Mouse (Mus musculus): ENCODE data around the gene Mospd3.
A peak's percentile ranks its signal among the peaks of the same experiment; 100 is the strongest.

Mospd3 gene

DNA sequence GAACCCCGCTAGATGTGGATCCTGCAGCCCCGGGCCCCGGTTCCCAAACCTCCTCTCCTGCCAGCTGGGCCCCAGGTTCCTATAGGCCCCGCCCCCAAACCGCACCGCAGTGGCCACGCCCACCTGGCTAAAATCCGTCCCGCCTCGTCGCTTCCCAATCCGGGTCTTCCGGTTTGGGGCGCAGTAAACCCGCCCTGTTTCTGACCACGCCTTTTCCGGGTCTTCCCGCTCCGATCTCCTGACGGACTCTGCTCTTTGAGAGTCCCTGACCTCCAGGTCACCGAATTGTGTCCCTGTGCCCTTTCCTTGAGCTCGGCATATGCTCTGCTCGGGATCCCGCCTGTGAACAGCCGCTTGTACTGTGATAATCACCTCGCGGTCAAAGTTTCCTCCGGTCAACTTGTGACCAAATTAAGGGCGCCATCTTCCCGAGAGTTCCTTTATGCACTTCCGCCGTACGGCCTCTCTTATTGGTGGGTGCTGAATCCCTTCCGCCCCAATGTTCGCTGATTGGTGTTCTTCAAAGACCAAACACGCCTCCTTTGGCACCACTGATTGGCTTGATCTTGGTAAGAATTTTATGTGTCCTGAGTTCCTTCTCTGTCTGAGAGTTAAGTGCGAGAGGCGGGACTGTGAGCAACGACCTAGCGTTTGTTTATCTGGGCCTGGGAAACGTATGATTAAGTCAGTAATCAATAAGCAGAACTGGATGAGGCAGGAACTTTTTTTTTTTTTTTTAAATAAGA, at the start of gene Mospd3:
Mospd3 (minus strand) TSS at position 440 of the 746 bp plus-strand sequence.
- DNase-seq: peak; percentile 96 to 97

DNA sequence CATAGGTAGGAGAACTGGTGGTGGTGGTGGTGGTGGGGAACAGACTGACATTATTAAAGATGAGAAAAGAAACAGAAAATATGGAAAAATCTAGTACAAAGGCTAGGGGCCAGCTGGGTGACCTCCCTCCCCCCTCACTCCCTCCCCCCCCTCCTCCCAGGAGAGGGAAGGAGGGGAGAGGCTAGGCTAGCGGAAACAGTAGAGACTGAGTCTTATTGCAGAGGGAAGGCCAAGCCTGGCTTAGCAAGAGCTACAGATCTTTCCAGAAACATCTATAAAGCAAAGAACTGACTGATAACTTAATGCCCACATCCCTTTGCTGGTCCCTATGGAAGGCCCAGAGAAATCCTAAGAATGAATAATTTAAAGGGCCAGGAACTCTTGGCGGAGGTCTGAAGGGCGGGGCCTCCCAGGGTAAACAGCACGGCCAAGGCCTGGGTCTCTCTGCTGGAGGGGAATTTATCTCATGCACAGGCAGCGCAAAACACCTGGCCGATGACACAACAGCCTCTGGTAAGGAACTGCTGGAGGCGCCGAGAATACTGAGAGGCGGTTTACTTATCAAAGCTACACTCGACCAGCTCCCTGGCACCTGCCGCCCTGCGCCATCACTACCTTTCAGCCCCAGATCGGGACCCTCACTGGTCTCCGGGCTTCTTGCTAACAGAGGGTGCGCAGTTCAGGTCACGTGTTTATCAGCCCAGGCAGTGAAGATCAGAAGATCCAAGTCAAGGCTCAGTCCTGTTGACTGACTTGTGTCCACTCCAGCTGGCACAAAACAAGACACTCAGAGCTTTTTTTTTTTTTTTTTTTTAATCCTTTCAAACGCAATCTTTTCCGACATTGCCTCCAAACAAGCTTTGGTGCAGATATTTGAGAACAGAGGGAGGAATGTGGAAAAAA, 49.1 kb upstream of the Mospd3 start:
- peak in 1 of 2 experiments; percentile 15 for DNase-seq

DNA sequence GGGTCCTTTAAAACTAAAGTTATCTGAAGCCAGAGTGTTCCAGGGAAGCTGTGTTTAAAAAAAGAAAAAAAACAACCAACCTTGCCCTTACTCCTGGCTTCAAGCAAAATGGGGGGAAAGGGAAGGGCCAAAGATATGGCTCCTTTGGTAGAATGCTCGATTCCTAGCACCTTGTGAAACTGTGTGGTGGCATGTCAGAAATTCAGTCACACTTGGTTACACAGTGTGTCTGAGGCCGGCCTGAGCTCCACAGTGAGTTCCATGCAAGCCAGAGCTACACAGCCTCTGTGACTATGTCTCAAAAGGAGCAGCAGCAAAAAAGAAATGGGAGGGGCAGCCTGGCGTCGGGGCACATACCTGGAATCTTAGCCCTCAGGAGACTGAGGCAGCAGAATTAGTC, 48.4 kb upstream of the Mospd3 start:
- DNase-seq: no peak

DNA sequence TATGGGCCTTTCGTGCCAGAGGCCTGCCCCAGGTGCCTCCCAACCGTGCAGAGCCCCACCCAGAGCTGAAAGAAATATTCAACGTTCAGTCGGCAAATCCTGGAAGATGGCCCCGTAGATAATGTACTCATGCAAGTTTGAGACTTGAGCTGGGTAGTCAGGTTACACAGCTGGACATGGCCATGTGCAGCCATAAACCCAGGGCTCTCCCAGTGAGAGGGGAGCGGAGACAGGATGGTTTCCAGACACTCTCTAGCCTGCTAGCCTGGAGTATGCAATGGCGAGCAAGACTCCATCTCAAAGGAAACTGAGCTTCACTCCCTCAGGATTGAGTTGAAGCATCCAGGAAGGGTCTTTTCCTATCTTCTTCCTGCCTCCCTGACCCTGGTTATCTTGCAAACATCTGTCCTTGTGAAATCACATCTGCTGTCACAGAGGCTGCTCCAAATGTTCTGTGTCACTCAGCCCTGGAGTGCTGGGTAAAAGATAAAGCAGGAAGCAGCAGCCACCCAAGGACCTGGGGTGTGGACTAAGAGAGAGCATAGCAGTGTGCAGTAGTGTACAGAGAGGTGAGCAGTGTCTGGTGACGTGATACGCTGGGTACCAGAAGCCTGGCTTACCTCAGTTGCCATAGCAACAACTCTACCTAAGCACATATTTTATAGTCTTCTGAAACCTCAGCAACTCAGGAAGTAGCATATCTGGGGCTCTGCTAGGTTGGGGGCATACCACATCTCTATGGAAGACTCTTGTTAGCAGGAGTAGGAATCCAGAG, 47.2 kb upstream of the Mospd3 start:
- no peak for DNase-seq

DNA sequence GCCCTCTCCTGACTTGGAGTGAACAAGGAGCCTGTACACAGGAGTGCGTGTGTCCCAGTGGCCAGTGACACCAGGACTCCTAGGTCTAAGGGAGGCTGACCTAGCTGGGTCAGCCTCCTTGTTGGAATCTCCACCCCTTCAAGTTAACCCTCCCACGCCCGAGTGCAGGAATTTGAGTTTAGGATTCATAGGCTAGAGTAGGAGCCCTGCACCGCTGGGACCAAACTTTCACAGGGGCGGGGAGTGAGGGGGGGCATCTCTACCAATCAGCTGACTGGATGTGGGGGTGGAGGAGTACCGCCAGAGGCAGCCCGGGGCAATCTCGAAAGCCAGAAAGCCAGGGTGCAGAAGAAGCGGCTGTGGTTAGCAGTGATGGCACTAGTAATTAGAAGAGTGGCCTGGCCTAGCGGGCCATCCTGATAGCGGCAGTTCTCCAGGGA, 44.8 kb upstream of the Mospd3 start, which contains the start of gene Irs3:
Irs3 (minus strand) TSS at position 63 of the 440 bp plus-strand sequence.
- DNase-seq: no peak

DNA sequence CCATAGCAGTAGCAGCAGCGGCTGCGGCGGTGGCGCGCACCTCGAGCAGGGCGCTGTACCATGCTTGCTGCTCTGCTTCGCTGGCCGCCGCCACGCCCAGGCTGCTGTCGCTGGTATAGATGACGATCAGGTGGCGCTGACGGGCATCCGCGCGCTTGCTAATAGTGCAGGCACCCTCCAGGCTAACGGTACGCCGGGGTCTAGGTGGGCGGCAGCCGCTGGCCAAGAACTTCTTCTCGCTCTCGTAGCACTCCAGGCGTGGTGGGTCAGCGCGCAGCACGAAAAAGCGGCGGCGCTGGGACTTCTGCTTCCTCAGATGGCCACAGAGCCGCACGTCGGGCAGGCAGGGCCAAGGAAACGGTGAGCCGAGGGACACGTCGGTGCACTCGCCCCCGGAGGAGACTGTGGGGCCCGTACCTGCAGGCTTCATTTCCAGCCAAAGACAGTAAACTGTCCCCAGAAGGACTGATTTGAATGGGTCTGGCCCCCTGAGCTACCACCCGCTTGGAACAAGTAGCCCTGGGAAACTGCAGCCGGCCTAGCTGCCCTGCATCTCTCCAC, 44.3 kb upstream of the Mospd3 start:
- DNase-seq: peak in 1 of 2 experiments; percentile 18

DNA sequence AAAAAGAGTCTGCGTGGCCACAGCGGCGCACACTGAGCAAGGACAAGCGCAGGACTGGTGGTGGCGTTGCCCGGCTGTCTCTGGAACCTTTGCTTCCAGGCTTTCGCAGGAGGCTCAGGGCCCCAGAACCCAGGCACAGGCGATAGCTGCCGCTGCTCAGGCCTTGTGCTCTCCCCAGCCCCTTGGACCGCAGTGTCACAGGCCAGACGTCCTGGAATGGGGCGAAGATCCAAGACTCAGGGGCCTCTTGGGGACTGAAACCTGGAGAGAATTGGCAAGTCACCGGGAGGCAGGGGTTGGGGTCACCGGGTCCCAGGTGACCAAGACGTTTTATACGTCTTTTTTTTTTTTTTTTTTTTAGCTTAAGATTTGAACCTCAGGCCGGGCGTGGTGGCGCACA, 43.6 kb upstream of the Mospd3 start:
- peak in 1 of 2 experiments; percentile 8 for DNase-seq

DNA sequence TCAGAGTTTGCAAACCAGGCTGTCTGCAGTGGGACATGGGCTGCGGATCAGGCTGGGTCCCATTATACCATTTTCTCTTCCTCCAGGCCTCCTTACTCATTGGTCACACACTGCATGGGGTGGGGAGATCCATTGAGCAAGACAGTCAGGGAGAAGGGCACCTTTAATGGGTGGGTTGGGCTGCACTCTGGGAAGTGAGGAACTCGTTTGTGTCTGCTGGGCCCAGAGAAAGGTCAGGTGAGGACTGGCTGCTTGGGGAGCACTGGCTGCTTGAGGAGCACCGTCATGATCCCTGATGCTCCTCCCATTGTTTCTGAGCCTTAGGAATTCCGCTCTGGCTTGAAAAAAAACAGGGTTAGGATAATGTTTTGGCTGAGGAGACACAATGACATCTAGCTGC, 42.0 kb upstream of the Mospd3 start:
- DNase-seq: no peak

DNA sequence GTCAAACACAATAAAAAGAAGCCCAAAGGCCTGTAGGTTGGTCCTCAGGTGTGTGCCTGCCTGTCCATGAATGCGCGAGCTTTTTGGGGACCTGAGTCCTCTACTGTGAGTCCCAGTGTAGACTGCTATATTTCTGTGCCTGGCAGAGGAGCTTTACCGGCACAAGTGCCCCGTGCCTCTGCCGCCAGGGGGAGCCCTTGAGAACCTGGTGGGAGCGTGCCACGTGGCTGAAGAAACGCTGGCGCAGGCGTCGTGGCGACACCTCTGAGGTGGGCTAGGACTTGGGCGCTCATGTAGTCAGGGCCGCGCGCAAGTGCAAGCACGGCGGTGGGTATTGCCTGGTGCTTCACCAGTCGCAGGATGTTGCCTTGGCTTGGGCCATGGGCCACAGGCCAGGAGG, 40.2 kb upstream of the Mospd3 start, which contains the start of gene Sap25:
Sap25 (plus strand) TSS at position 281 of the 400 bp plus-strand sequence.
- DNase-seq: peak in 1 of 2 experiments; percentile 45

DNA sequence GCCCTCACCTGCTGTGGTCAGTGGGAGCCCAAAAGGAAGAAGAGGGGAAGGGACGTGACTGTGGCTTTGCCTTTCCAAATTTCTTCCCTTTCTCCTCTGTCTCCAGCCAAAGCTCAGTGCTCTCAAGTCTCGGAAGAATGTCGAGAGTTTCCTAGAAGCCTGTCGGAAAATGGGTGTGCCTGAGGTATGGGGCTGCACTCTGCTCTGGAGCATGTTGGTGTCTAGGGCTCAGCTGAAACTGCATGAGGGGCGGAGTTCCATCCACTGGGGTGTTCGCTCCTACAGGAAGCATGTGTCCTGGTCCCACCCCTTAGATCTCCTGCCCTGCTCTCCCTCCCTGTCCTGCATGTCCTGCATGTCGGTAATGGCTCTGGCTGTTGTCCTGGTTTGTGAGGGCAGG, 38.6 kb upstream of the Mospd3 start:
- no peak for DNase-seq

DNA sequence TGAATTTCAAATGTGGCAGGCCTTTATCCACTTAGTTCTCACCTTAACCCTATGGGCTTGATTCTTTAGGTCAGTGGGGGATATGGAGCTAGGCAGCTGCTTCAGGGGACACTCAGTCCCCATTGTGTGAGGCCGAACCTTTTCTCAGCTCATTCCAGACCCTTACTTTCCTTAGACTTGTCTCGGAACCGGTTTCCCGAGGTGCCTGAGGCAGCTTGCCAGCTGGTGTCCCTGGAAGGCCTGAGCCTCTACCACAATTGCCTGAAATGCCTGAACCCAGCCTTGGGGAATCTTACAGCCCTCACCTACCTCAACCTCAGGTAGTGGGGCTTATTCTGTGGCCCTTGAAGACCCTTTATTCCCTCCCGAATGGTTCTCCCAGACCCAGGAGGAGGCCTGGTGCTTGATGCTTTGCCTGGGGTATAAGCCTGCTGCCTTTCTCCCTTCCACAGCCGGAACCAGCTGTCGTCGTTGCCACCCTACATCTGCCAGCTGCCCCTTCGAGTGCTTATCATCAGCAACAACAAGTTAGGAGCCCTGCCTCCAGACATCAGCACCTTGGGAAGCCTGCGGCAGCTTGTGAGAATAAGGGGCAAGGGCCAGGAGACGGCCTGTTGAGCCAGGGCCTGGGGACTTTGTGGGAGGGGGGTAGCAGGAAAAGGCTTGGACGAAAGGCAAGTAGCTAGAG, 32.7 kb upstream of the Mospd3 start:
- no peak for DNase-seq

DNA sequence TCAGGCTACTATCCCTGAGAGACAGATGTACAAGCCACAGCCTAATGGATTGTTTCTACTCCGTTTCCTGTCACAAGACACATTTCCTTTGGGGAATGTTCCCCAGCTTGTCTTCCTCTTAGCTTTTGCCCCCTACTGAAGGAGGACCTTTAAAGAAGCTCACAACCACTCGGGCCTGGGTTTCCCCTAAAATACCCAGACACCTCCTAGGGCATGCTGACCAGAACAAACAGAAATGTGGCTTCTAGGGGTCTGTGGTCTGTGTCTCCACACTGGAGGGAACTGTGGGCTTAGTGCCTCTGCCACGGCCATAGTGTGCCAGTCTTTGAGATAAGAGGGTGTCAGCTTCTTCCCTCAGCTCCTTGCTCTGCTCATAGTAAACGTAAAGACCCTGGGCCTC, 30.7 kb upstream of the Mospd3 start:
- no peak for DNase-seq

DNA sequence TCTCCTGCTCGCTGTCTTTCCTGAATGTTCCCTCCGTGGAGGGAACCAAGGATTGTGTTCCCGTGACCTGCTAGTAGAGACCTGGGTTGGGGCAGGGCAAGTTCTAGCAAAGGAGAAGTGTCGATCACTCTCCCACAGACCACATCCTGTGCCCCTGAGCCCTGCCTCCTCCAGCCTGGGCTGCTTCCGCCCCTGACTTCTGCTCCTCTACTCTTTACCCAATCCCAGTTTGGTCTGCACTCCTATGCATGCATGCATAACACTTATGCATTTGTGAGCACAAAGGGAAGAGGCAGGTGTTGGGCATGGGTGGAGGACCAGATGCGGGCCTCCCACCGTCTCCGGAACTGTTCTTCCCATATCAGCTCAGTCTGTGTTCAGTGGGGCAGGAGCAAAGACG, 30.3 kb upstream of the Mospd3 start:
- DNase-seq: no peak

DNA sequence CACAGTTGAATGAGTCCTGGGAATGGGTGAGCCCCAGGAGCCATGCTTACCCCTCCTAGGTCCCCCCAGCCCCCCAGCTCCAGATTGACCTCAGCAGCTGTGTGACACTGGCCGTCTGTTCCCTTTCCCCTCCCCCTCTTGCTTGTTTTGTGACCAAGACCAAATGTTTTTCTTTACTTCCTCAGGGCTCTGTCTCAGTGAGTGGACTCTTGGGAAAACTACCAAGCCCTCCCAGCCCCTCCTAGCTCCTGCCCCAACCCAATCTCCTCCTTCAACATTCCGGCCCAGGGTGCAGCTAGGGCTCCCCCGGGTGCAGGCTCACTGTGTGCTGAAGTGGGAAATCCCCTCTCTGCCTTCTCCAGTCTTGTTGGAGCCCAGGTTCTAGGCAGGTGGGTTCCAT, 29.7 kb upstream of the Mospd3 start:
- DNase-seq: no peak

DNA sequence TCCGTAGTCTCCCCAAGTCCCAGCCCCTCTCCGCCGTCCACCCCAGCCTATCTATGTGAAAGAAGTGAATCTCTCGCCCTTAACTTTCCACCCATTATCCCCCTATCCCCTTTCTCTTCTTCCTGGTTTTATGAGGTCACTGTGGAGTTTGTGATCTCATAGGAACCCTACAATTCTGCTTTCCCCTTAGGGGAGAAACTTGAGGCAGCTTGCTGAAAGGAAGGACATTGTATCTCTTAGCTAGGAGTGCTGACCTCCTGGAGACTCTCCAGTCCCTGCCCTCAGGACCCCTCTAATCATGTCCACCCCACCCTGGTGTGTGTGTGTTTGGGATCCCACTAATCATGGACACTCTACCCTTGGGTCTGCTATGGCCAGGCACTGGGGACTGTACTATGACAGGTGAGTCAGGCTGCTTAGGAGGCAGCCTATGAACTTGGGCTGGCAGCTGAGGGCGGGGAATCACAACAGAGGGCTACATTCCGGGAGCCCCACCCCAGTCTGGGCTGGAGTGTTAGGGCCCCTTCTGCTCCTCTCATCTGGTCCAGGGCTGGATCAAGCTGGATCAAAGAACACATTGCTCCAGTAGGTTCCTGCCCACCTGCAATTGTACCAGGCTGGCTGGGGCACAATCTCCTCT, 29.2 kb upstream of the Mospd3 start:
- no peak for DNase-seq

DNA sequence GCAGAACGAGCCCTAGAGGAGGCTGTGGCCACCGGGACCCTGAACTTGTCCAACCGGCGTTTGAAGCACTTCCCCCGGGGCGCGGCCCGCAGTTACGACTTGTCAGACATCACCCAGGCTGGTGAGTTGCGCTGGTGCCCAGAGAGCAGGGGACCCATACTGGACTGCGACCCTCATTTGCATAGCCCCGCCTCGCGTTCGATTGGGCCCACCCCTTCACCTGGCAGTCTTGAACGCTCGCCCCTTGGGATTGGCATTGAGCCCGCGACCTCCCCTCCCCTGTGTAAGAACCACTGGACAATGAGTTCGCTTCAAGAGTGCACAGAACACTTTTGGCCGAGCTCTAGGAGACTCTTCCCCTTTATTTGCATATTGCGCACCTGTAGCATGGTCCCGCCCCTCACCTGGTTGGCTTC, 28.5 kb upstream of the Mospd3 start:
- DNase-seq: no peak

DNA sequence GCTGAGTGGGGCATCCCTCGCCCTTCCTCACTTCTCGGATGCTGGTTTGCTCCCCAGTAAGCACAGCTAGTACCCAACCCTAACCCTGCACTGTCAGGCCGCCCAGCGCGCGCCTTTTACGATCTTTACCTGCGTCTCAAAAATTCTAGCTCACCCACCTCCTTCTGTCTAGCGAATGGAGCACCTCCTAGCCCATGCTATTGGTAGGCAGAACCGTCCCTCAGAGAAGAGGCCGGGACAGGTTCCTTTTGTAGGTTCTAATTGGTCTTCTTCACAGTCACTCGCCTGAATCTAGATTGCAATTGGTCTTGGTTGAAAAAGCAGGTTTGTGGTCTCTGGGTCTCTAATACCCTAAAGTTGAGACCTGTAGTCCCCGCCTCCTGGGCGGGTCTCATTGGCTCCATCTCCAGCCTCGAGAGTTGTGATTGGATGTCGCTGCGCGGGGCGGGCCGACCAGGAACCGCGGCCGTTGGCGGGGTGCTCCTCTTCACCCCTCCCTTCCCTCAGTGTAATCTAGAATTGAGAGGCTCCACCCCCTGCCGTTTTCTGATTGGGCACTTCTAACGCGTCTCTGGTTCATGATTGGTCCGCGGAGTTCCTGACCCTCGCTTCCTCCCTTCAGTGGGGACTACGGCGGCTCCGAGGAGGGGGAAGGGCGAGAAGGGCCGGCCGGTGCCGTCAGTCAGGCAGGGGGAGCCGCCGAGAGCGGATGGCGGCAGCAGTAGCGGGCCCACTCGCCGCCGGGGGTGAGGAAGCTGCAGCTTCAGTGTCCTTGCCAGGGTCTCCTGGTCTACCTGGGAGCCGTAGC, 27.8 kb upstream of the Mospd3 start, which contains the start of the genes Fbxo24, Lrch4 and Gm20605:
Fbxo24 (minus strand) TSS at position 505 of the 808 bp plus-strand sequence.
Lrch4 (plus strand) TSS at position 624 of the 808 bp plus-strand sequence.
Gm20605 (plus strand) TSS at position 678 of the 808 bp plus-strand sequence.
- DNase-seq: peak; percentile 97 to 99

DNA sequence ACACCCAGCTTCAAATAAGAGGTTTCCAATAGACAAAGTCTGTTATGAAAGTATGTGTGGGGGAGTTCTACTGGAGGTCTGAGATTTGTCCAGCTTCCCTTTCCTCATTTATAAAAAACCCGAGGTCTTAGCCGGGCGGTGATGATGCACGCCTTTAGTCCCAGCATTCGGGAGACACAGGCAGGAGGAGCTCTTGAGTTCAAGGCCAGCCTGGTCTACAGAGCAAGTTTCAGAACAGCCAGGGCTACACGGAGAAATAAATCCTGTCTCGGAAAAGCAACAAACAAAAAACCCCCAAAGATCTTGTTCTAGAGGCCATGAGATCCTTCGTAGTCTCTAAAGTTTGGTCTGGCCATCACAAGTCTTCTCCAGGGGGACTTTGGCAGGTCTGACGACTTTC, 27.1 kb upstream of the Mospd3 start:
- no peak for DNase-seq

DNA sequence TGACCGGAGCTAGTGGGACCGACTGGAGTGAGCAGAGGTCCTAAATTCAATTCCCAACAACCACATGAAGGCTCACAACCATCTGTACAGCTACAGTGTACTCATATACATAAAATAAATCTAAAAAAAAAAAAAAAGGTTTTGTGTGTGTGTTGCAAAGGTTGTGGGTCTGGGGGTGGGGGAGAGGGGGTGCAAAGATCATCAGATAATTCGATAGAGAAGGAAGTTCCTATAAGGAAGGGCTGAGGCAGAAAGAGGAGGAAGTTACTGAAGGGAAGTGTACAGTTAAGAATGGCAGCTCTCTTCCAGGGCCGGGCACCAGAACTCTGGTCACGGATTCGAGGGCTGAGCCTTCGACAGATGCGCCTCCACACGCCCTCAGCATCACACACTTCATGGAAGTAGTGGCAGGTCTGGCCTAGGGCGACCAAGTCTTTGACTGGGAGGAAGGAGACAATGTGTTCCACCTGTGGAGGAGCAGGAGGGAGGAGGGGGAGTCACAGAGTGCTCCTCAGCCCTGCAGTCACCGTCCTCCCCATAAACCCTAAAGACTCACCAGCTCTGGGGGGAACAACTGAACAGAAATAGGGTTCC, 23.2 kb upstream of the Mospd3 start:
- no peak for DNase-seq

DNA sequence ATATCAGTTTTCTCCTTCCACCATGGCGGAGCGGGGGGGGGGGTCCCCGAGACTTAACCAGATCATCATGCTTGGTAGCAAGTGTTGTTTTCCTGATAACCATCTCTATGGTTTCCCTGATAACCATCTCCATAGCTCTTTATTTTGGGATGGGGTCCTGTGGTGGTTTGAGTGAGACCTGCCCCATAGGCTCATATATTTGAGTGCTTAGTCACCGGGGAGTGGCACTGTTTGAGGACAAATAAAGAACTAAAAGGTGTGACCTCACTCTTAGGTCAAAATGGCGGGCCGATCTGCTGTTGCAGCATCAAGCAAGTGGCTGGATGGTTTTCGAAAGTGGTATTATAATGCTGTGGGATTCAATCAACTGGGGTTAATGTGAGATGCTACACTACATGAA, 14.5 kb upstream of the Mospd3 start:
- DNase-seq: no peak

All from cerebellum, postnatal 25 days (tissue).